Comparison of ENCODE assay signal across 1 mouse cellular context in the genomic region with DNA sequence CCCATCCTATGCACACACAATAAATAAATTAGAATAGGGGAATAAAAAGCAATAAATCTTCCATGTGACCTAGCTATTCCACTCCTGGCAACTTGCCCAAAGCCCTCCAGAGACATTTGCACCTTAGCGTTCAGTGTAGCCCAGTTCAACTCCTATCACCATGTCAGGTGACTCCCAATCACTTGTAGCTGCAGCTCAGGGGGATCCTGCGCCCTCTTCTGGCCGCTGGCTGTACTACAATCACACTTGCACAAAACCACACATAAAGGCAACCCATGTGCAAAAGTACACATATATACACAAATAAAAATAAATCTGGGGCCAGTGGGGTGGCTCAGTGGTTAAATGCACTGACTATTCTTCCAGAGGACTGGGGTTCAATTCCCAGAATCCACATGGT.
A peak's percentile ranks its signal among the peaks of the same experiment; 100 is the strongest.
TF ChIP-seq lines count a peak whose summit lies in the region.

No protein-coding gene starts in this region.

TF ChIP-seq in CH12.LX, 34 proteins besides CTCF, POLR2A, EP300 and RAD21 (continued from another document):
- TF ChIP-seq USF1 (IDR thresholded peaks at IDR 0.05; ENCODE audit: low read depth, low read length) = peak; percentile 14; the same call in 1 of the 2 replicates
- TF ChIP-seq E2F4 (IDR thresholded peaks at IDR 0.05; ENCODE audit: insufficient replicate concordance, low read depth, low read length) = no peak
